Mouse (Mus musculus): ENCODE measurements around the gene Myh10.
"Not testable (repeated sequence)": the region's sequence is repeated elsewhere in the genome, so short reads cannot be mapped to it uniquely, and the experiment has no call there.

Gene Myh10

GRCm38 (mm10) chr11:68791794-68792193 is 100.4 kb downstream of the Myh10 start:
- no peak for DNase-seq (ENCODE audit: low spot score)

GRCm38 (mm10) chr11:68798258-68798657 is 106.9 kb downstream of the Myh10 start:
- DNase-seq (ENCODE audit: low spot score) = no peak

- DNase-seq (ENCODE audit: low spot score) = no peak
Observed at GRCm38 (mm10) chr11:68805148-68805547, 113.8 kb downstream of the Myh10 start.

- peak; percentile 68 for DNase-seq (ENCODE audit: low spot score)
Observed at GRCm38 (mm10) chr11:68807787-68808186, 116.4 kb downstream of the Myh10 start.

- DNase-seq (ENCODE audit: low spot score) = no peak
Observed at GRCm38 (mm10) chr11:68811881-68812577, 120.7 kb downstream of the Myh10 start.

GRCm38 (mm10) chr11:68818416-68818815 is 127.1 kb downstream of the Myh10 start:
- DNase-seq (ENCODE audit: low spot score) = no peak

- DNase-seq (ENCODE audit: low spot score) = no peak
Observed at GRCm38 (mm10) chr11:68819226-68819805, 128.0 kb downstream of the Myh10 start.

GRCm38 (mm10) chr11:68822326-68822725 is 131.0 kb downstream of the Myh10 start:
- DNase-seq (ENCODE audit: low spot score) = no peak

GRCm38 (mm10) chr11:68826735-68827134 is 135.4 kb downstream of the Myh10 start:
- DNase-seq (ENCODE audit: low spot score) = no peak

GRCm38 (mm10) chr11:68831580-68831979 is 140.2 kb downstream of the Myh10 start:
- DNase-seq (ENCODE audit: low spot score) = not testable (repeated sequence)

GRCm38 (mm10) chr11:68832793-68833192 is 141.4 kb downstream of the Myh10 start:
- no peak for DNase-seq (ENCODE audit: low spot score)

GRCm38 (mm10) chr11:68833593-68833992 is 142.2 kb downstream of the Myh10 start:
- no peak for DNase-seq (ENCODE audit: low spot score)

GRCm38 (mm10) chr11:68835034-68835433 is 143.7 kb downstream of the Myh10 start:
- DNase-seq (ENCODE audit: low spot score) = no peak

GRCm38 (mm10) chr11:68839606-68840005 is 148.2 kb downstream of the Myh10 start:
- no peak for DNase-seq (ENCODE audit: low spot score)

- no peak for DNase-seq (ENCODE audit: low spot score)
Observed at GRCm38 (mm10) chr11:68850862-68851261, 159.5 kb downstream of the Myh10 start.

GRCm38 (mm10) chr11:68851644-68852485 is 160.5 kb downstream of the Myh10 start:
- DNase-seq (ENCODE audit: low spot score) = no peak

GRCm38 (mm10) chr11:68852486-68852901 is 161.1 kb downstream of the Myh10 start:
- peak; percentile 64 for DNase-seq (ENCODE audit: low spot score)

GRCm38 (mm10) chr11:68852932-68853409 is 161.6 kb downstream of the Myh10 start:
- peak; percentile 100 for DNase-seq (ENCODE audit: low spot score)

- DNase-seq (ENCODE audit: low spot score) = no peak
Observed at GRCm38 (mm10) chr11:68853611-68854401, 162.4 kb downstream of the Myh10 start.

- DNase-seq (ENCODE audit: low spot score) = no peak
Observed at GRCm38 (mm10) chr11:68854621-68855020, 163.3 kb downstream of the Myh10 start.

- DNase-seq (ENCODE audit: low spot score) = no peak
Observed at GRCm38 (mm10) chr11:68857329-68857728, 166.0 kb downstream of the Myh10 start.
